ENCODE assay signal across 24 mouse cellular contexts in the genomic region with DNA sequence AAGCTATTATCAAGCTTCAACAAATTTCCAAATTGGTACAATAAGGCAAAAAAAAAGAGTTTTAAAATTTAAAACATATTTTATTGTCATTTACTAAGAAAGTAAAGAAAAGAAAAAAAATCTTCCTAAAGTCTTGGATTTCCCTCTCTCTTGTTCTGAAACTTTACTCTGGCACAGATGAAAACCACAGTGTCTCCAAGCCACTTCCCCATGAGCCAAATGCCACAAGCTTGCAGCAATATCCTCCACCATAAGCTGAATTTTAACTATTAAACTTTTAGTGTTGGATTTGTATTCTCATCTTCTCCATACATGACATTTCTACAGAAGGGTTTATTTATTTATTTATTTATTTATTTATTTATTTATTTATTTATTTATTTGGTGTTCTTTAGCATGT.
DNase-seq lines count a peak whose midpoint lies in the region; ATAC-seq lines count a peak whose summit lies in the region.
"Had no signal": no experiment of that assay in that cellular context is flagged by ENCODE, and none has a peak within 500 bp of the region (broad histone marks: within the 10 kb centered on the region; RNA-seq: fewer than 3 reads in every experiment).

No protein-coding gene starts in this region.

- no peak overlapping the region for H3K27ac ChIP-seq in hindbrain, embryonic 10.5 days
- H3K27ac ChIP-seq: embryonic facial prominence, embryonic 10.5 days; embryonic facial prominence, embryonic 12.5 days; forebrain, embryonic 13.5 days; forebrain, embryonic 15.5 days had no signal

- no peaks in the 10 kb centered on the region for H3K9me3 ChIP-seq in hindbrain, embryonic 10.5 days
- H3K9me3 ChIP-seq: embryonic facial prominence, embryonic 10.5 days; embryonic facial prominence, embryonic 12.5 days; forebrain, embryonic 13.5 days; forebrain, embryonic 15.5 days; G1E had no signal

- H3K27me3 ChIP-seq in hindbrain, embryonic 10.5 days (ENCODE audit: insufficient read depth, poor library complexity, severe bottlenecking), result no peaks in the 10 kb centered on the region
- H3K27me3 ChIP-seq: CH12.LX; embryonic facial prominence, embryonic 12.5 days; forebrain, embryonic 13.5 days; forebrain, embryonic 15.5 days had no signal

- H3K4me3 ChIP-seq in hindbrain, embryonic 10.5 days, result no peak overlapping the region
- H3K4me3 ChIP-seq: embryonic facial prominence, embryonic 10.5 days; embryonic facial prominence, embryonic 12.5 days; forebrain, embryonic 13.5 days; forebrain, embryonic 15.5 days had no signal

- no peaks in the 10 kb centered on the region for H3K4me1 ChIP-seq in hindbrain, embryonic 10.5 days (replicated peaks)
- H3K4me1 ChIP-seq: embryonic facial prominence, embryonic 10.5 days; embryonic facial prominence, embryonic 12.5 days; forebrain, embryonic 13.5 days; forebrain, embryonic 15.5 days had no signal

- H3K36me3 ChIP-seq in hindbrain, embryonic 10.5 days, result no peaks in the 10 kb centered on the region
- H3K36me3 ChIP-seq: embryonic facial prominence, embryonic 10.5 days; embryonic facial prominence, embryonic 12.5 days; forebrain, embryonic 15.5 days; G1E had no signal

- ATAC-seq in common myeloid progenitor, adult 5-6 weeks (replicated peaks; ENCODE audit: low read depth, poor library complexity, severe bottlenecking), result 0 out of 2 replicates have a peak, but pooled peaks have one; percentile 30
- ATAC-seq in megakaryocyte, adult 5-6 weeks (ENCODE audit: poor library complexity, severe bottlenecking), result peak; percentile 51
- ATAC-seq: activated CD4-positive, CD25-positive, alpha-beta regulatory T cell, adult 4 months; CD4-positive, CD25-positive, alpha-beta regulatory T cell, adult 4 months; forebrain, embryonic 13.5 days; forebrain, embryonic 15.5 days; forebrain, postnatal 0 days; Patski had no signal

- no peak for DNase-seq in hindbrain, embryonic 10.5 days (ENCODE audit: low spot score)
- no peak for DNase-seq in testis, postnatal 10 days (ENCODE audit: low spot score)
- DNase-seq in kidney, postnatal 36 days, result no peak
- DNase-seq: adrenal gland, adult 8-10 months; adrenal gland, postnatal 14 days; adrenal gland, postnatal 36 days; B cell, adult 2 months; cerebellum, adult 11-12 months; cerebellum, adult 2 months; cerebellum, adult 9-10 months; cerebellum, postnatal 14 days; cerebellum, postnatal 36 days; forebrain, postnatal 0 days had no signal
